Mouse (Mus musculus): ENCODE data around the gene Adgrg3. TPM values are rescaled to one million over a fixed set of nuclear protein-coding genes. Genes with fewer than 3 reads are reported as not detected.
A peak's percentile ranks its signal among the peaks of the same experiment; 100 is the strongest.

Adgrg3 gene
- polyA plus RNA-seq, 1 experiment: 3.0 TPM

DNA sequence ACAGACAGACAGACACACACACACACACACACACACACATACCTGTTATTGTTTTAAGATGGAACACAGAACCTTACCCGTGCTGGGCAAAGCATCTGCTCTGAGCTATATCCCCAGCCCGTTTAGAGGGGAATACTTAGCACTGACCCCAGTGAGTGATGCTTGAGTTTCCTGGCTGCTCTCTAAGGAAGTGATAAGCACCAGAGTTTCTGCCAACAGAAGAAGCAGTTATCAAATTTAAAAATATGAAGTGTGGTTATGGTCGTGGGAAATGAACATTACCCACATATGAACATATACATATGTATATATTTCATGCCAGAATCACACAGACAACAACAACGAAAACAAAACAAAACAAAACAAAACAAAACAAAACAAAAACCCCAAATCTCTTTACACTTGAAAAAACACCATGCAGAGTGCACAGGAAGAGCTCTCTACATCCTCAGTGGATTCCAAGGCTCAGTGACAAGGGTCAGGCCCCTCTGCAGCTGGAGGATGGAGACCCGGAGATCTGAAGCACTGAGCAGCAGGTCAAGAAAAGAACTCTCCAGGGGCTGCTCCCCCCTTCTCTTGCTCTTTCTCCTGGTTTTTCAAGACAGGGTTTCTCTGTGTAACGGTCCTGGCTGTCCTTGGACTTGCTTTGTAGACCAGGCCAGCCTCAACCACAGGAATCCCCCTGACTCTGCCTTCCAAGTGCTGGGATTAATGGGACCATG lies 42.5 kb downstream of the Adgrg3 start:
- DNase-seq (ENCODE audit: low read depth): no peak
- TF ChIP-seq POLR2A (IDR thresholded peaks at IDR 0.05; ENCODE audit: borderline replicate concordance, extremely low read depth, insufficient read depth, insufficient read length, poor library complexity, severe bottlenecking): no peak
- TF ChIP-seq CTCF (IDR thresholded peaks at IDR 0.05; ENCODE audit: borderline replicate concordance, extremely low read depth, insufficient read depth, insufficient read length): no peak

DNA sequence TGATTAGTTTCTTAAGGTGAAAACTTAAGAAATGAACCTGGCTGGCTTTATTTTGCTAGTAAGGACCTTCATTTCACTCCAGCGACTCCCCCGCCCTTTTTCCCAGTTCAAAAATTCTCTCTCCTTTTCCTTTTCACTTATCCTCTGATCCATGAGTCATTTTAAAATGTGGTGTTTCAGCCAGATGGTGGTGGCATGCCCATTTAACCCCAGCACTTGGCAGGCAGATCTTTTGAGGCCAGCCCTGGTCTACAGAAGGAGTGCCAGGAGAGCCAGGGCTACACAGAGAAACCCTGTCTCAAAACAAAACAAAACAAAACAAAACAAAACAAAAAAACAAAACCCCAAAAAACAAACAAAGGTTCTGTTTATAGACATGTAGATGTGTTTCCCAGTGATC lies 47.0 kb downstream of the Adgrg3 start:
- TF ChIP-seq CTCF (IDR thresholded peaks at IDR 0.05; ENCODE audit: borderline replicate concordance, extremely low read depth, insufficient read depth, insufficient read length): no peak
- TF ChIP-seq POLR2A (IDR thresholded peaks at IDR 0.05; ENCODE audit: borderline replicate concordance, extremely low read depth, insufficient read depth, insufficient read length, poor library complexity, severe bottlenecking): no peak
- peak; percentile 32 for DNase-seq (ENCODE audit: low read depth)

DNA sequence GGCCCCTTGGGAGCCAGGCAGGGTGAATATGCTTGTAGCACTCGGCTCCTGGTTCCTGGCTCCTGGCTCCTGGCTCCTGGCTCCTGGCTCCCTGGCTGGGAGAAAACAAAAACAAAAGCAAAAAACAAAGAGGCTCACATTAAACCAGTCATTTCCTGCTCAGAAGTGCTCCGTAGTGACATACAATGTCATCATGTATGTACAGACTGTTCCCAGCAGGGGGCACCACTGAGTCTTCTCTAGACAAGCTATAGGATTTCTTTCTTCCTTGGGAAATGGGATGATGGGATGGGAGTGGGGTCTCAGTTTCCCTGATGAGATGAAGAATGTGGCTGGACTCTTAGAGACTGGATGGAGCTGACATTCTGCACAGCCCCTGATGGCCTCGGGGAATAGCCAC lies 50.1 kb downstream of the Adgrg3 start:
- DNase-seq (ENCODE audit: low read depth): peak; percentile 63
- TF ChIP-seq POLR2A (IDR thresholded peaks at IDR 0.05; ENCODE audit: borderline replicate concordance, extremely low read depth, insufficient read depth, insufficient read length, poor library complexity, severe bottlenecking) (no peak), CTCF (IDR thresholded peaks at IDR 0.05; ENCODE audit: borderline replicate concordance, extremely low read depth, insufficient read depth, insufficient read length) (peak; percentile 46; the same call in 1 of the 2 replicates)

DNA sequence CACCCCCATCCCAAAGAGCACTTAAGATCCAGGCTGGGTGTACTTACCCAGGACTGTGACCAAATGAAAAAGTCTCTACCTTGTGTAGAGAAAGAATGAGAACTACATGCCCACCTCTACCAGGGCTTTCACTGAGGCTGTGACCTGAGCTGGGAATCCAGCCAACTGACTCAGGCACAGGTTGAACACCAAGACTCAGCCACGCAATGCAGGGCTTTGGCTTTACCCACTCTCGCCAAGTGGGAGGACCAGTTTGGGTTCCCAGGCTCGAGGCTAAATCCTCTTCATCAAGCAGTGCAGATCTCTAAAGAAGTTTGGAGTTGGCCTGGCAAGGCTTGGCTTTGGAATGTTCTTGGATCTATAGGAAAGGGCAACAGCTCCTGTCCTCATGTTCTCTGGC lies 58.0 kb downstream of the Adgrg3 start:
- no peak for DNase-seq (ENCODE audit: low read depth)
- TF ChIP-seq CTCF (IDR thresholded peaks at IDR 0.05; ENCODE audit: borderline replicate concordance, extremely low read depth, insufficient read depth, insufficient read length) (no peak), POLR2A (IDR thresholded peaks at IDR 0.05; ENCODE audit: borderline replicate concordance, extremely low read depth, insufficient read depth, insufficient read length, poor library complexity, severe bottlenecking) (no peak)

DNA sequence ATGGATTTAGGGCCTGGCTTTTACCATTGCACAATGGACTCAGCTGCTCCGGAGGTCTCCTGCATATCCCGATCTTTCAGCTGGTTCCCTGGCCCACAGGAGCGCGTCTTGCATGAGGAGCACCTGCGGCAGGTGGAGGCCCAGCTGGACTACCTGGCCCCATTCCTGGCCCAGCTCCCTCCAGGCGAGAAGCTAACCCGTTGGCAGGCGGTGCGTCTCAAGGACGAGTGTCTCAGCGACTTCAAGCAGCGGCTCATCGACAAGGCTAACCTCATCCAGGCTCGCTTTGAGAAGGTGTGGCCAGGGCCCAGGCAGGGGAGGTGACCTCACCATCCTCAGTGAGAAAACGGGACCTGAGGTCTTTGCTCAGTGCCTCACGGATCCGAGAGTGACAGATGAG lies 58.7 kb downstream of the Adgrg3 start:
- TF ChIP-seq POLR2A (IDR thresholded peaks at IDR 0.05; ENCODE audit: borderline replicate concordance, extremely low read depth, insufficient read depth, insufficient read length, poor library complexity, severe bottlenecking): no peak
- no peak for TF ChIP-seq CTCF (IDR thresholded peaks at IDR 0.05; ENCODE audit: borderline replicate concordance, extremely low read depth, insufficient read depth, insufficient read length)
- no peak for DNase-seq (ENCODE audit: low read depth)

DNA sequence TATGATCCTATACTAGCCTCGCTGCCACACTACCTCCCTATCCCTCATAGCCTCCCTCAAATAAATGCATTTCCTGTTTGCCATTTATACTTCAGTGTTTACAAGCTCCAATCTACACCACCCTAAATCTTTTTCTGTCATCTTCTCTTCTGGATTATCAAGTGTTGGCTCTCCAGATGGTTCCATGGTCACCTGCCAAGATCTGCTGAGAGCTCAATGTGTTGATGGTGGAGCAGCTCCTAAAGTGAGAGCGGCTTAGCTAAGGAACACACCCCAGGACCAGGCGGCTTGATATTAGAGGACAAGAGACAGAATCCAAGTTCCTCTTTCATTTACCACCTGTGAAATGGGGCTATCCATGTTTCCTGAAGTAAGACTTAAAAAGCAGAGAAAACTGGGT lies 60.6 kb downstream of the Adgrg3 start:
- no peak for DNase-seq (ENCODE audit: low read depth)
- TF ChIP-seq CTCF (IDR thresholded peaks at IDR 0.05; ENCODE audit: borderline replicate concordance, extremely low read depth, insufficient read depth, insufficient read length): no peak
- no peak for TF ChIP-seq POLR2A (IDR thresholded peaks at IDR 0.05; ENCODE audit: borderline replicate concordance, extremely low read depth, insufficient read depth, insufficient read length, poor library complexity, severe bottlenecking)

DNA sequence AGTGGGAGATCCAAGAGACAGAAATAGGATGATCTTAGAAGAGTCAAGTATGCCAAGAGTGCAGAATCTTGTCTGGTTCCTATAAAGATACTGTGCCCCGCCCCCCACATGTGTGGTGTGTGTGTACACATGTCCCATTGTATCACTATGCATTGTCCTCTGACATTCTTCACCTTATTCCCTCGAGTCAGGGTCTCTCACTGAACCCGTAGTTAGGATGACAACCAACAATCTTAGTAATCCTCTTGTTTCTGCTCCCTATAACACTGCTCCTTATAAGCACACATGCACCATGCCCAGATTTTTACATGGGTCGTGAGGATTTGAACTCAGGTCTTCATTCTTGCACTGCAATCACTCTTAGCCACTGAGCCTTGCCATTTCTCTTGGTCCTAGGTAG lies 61.8 kb downstream of the Adgrg3 start:
- TF ChIP-seq CTCF (IDR thresholded peaks at IDR 0.05; ENCODE audit: borderline replicate concordance, extremely low read depth, insufficient read depth, insufficient read length) (no peak), POLR2A (IDR thresholded peaks at IDR 0.05; ENCODE audit: borderline replicate concordance, extremely low read depth, insufficient read depth, insufficient read length, poor library complexity, severe bottlenecking) (no peak)

DNA sequence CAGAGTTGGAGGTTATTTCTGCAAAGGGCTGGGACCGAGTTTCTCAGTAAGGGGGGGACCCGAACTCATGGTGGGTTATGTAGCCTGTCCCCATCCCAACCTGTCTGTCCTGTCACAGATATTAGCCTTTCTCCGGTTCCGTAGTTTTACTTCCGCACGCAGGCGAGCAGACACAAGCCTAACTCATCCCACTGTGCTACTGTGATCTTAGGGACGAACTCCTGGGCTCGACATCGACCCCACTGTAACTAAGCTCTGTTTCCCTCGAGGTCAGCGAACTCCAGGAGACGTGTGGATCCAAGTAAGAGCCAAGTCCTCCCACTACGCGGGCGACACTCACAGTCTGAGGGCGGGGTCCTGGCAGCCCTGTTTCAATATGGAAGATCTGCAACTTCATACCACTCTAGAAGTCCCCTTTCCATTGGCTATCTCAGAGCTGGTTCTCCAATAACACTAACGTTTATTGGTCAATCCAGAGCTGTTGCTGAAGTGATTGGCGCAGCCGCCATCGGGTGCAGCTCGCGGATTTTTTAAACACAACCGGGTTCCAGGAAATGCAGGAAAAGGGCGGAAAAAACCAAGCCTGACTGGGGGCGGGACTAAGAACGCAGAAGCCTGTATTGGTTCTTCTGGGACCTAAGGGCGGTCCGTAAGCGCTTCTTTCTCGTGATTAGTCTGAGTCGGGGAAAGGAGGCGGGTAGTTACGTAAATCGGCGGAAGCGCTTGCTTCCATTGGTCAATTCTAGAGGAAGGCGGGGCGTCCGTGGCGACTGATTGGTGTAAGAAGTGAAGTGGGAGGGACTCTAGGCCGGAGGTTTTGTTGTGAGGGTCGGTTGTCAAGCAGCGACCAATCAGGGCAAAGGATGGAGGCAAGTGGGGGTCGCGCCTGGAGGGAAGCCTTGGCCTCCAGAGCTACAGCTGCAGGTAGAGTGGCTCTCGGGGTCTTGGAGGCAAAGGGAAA lies 63.2 kb downstream of the Adgrg3 start, which contains the start of gene Katnb1:
Gene Katnb1, plus strand, starts transcription at position 806 of the 961 bp plus-strand sequence.
- peak; percentile 40; the same call in 1 of the 2 replicates for TF ChIP-seq POLR2A (IDR thresholded peaks at IDR 0.05; ENCODE audit: borderline replicate concordance, extremely low read depth, insufficient read depth, insufficient read length, poor library complexity, severe bottlenecking)
- TF ChIP-seq CTCF (IDR thresholded peaks at IDR 0.05; ENCODE audit: borderline replicate concordance, extremely low read depth, insufficient read depth, insufficient read length): no peak
- DNase-seq (ENCODE audit: low read depth): peak; percentile 100

More for the DNA sequence above, 61.8 kb downstream of the Adgrg3 start:
- DNase-seq (ENCODE audit: low read depth): no peak

DNA sequence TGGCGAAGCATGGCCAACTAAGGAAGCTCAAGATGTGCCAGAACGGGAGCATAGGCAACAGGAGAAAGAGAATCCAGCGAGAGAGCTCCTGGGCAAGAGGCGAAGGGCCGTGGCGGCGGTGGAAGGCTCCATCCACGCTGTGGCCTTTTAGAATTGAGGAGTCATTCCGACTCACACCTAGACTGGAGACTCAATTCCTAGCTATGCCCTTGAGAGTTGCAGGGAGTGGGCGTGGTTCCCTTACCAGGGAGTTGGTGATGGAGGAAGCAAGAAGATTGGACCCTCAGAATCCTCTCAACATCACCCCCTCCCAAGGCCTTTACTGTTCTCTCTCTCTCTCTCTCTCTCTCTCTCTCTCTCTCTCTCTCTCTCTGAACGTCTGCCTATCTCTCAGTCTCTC lies 64.2 kb downstream of the Adgrg3 start:
- no peak for TF ChIP-seq CTCF (IDR thresholded peaks at IDR 0.05; ENCODE audit: borderline replicate concordance, extremely low read depth, insufficient read depth, insufficient read length)
- TF ChIP-seq POLR2A (IDR thresholded peaks at IDR 0.05; ENCODE audit: borderline replicate concordance, extremely low read depth, insufficient read depth, insufficient read length, poor library complexity, severe bottlenecking): no peak
- DNase-seq (ENCODE audit: low read depth): peak; percentile 5

DNA sequence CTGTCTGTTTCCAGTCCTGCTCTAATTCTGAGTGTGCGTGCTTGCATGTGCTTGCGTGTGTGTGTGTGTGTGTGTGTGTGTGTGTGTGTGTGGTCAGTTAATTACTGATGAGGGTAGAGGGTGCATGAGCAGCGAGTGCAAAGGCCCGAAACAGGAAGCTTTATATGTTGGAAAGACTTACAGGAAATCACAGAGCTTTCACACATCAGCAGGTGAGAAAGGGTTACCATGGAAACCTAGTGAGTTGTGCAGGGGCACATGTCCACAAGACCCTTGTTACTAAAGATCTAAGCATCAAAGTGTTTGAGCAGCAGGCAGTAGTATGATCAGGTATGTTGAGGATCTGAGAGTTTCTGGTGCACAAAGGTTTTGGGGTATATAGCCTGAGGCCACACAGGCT lies 66.8 kb downstream of the Adgrg3 start:
- TF ChIP-seq POLR2A (IDR thresholded peaks at IDR 0.05; ENCODE audit: borderline replicate concordance, extremely low read depth, insufficient read depth, insufficient read length, poor library complexity, severe bottlenecking): no peak
- TF ChIP-seq CTCF (IDR thresholded peaks at IDR 0.05; ENCODE audit: borderline replicate concordance, extremely low read depth, insufficient read depth, insufficient read length): no peak
- no peak for DNase-seq (ENCODE audit: low read depth)

DNA sequence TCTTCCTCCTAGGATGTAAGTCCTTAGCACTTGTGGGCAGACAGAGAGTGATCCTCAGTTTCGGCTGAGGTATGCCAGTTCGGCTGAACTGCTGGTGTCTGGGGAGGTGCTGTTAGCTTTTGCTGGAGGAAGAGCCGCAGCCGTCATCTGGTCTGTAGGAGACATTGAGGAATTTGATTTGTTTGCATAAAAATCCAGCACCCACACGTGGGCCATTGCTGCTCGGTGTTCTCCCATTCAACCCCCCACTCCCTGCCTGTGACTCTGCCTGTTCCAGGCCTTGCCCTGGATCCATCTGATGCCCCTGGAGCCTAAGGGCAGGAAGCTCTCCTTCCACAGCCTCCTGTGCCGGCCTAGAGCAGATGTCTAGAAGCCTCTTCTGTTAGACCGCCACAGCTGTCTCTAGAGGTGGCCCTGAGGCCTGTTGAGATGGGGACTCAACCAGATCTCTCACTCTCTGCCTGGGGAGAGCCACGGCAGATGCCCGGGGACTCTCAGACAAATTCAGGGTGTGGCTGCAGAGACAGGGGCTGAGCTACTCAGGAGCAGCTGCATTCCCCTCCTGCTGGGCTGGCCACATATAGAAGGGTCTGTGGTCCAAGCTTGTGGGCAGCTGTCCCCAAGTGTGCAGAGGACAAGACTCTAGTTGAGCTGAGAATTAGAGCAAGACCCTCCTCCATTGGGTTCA lies 67.4 kb downstream of the Adgrg3 start:
- DNase-seq (ENCODE audit: low read depth): no peak
- no peak for TF ChIP-seq POLR2A (IDR thresholded peaks at IDR 0.05; ENCODE audit: borderline replicate concordance, extremely low read depth, insufficient read depth, insufficient read length, poor library complexity, severe bottlenecking)
- TF ChIP-seq CTCF (IDR thresholded peaks at IDR 0.05; ENCODE audit: borderline replicate concordance, extremely low read depth, insufficient read depth, insufficient read length): no peak
